ENCODE assay signal across 14 mouse cellular contexts in the genomic region with DNA sequence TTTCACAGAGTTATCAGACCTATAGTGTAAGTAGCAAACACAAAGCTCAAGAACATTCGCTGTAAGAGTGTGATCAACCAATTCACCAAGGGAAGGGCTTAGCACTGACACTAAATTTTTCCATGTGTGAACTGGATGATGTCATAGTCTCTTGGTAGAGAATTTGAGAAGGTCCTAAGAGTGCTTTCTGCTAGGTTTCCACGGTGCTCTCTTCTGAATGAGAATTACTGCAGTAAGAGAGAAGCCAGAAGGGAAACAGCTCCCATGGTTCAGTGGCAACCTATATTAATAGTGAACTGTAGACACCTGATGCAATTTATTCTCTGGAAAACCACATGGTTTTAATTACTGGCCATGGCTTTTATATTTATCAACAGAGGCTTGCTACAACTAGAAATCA.
"Had no signal": no experiment of that assay in that cellular context is flagged by ENCODE, and none has a peak within 500 bp of the region (broad histone marks: within the 10 kb centered on the region; RNA-seq: fewer than 3 reads in every experiment).

No protein-coding gene starts in this region.

- H3K4me2 ChIP-seq: kidney, embryonic 15.5 days; liver, embryonic 13.5 days; midbrain, embryonic 11.5 days had no signal

- H3K36me3 ChIP-seq: kidney, embryonic 15.5 days; liver, embryonic 13.5 days had no signal

- H3K4me3 ChIP-seq: kidney, embryonic 15.5 days; liver, embryonic 13.5 days had no signal

- DNase-seq: kidney, adult 11 months; kidney, adult 8-10 months; kidney, postnatal 10 days; kidney, postnatal 4 days; liver; liver, embryonic 13.5 days; lung, adult 2 months; lung, postnatal 14 days; lung, postnatal 4 days; midbrain, embryonic 14.5 days; thymus, adult 18-20 months; thymus, postnatal 36 days had no signal

- H3K27me3 ChIP-seq: kidney, embryonic 15.5 days; liver, embryonic 13.5 days had no signal

- H3K4me1 ChIP-seq: liver, embryonic 13.5 days had no signal

- H3K27ac ChIP-seq: kidney, embryonic 15.5 days; liver, embryonic 13.5 days had no signal

- H3K9ac ChIP-seq: kidney, embryonic 15.5 days; liver, embryonic 13.5 days had no signal

- H3K9me3 ChIP-seq: kidney, embryonic 15.5 days; liver, embryonic 13.5 days had no signal
